Mouse (Mus musculus) frontal cortex, adult (tissue): ENCODE measurements at regions not wholly inside any gene's neighbourhood (a gene's known extent, or its start where the extent isn't known, plus 50 kb on each side); places are given as distances from the start of the nearest gene placed in this dataset.

Experiments
- ATAC-seq: cut with Nextera tagmentation; 2 replicates; pipeline ENCODE4 v1.9.2; 2017; ENCODE audit warnings: mild to moderate bottlenecking, moderate library complexity, mixed read lengths; ENCODE audit not compliant: low TSS enrichment

- no peak for ATAC-seq
These were observed 159.8 kb upstream of the Tshz3 start for GRCm38 (mm10) chr7:36538111-36538510.

- no peak for ATAC-seq
These were observed 149.9 kb upstream of the Tshz3 start for GRCm38 (mm10) chr7:36548007-36548406.

DNA sequence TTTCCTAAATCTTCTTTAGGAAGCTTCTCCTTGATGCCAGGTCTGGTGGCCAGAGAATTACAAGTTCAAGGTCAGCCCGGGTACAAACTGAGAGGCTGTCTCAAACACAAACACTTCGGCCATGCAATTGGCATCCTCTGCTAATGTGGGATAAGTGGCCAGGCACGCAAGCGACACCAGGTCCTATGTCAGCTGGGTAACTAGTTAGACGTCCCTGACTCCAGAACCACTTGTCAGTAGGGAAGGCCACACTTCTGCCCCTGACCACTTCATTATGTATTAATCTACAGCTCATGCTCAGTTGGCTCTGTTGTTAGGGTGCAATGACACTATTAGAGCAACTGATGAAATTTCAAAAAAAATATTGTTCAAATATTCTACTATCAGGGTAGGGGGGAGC lies 149.5 kb upstream of the Tshz3 start:
- no peak for ATAC-seq

DNA sequence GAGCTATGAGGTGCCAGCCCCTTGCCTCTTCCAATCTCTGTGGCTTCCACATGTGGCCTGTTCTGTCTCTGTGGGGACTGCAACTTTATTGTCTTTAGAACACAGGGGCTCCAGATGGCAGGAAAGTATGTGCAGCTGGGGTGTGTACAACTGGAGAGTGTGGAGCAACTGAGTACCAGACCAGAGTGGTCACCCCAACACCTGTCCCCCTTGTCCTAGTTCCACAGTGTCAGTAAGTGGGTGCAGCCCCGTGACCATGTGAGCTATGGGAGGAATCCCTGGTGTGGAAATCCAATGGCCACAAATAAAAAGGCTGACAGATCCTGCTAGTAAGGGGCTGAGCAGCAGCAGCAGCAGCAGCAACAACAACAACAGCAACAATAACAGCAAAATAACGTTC lies 126.9 kb upstream of the Tshz3 start:
- no peak for ATAC-seq

DNA sequence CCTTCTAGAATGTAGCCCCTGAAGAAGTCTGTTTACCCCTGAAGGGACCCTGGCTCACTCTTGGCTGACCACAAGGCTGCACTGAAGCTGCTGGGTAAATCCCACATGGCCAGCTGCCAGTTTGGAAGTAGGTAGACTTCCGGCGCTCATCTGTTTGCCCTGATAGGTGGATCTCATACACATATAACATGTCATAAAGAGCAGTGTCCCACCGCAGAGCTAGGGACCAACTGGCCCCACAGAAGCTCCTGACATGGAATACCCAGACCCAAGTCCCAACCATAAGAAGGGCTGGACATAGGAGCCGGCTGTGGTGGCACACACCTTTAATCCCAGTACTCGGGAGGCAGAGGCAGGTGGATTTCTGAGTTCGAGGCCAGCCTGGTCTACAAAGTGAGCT lies 115.8 kb upstream of the Tshz3 start:
- no peak for ATAC-seq

GRCm38 (mm10) chr7:36585014-36585413 lies 112.9 kb upstream of the Tshz3 start:
- ATAC-seq, result no peak

GRCm38 (mm10) chr7:36591496-36591895 lies 106.4 kb upstream of the Tshz3 start:
- no peak for ATAC-seq

- no peak for ATAC-seq
These were observed 101.2 kb upstream of the Tshz3 start for GRCm38 (mm10) chr7:36596630-36597301.

GRCm38 (mm10) chr7:36605026-36605698 lies 92.8 kb upstream of the Tshz3 start:
- no peak for ATAC-seq

DNA sequence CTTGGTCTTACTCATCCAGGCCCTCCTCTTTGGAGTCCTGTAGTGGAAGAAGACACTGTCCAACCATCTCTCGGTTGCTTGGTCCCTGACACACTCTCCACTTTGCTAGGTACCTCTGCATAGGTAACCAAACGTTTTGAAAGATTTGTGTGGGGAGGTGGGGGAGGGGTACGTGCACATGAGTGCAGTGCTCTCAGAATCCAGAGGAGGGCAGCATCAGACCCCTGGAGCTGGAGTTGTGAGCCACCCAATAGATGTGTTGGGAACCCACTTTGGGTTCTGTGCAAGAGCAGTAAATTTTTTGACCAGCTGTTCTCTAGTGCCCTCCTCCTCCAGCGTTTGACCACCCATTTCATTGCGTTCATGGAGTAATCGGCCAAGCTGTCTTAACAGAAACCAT lies 77.7 kb upstream of the Tshz3 start:
- ATAC-seq, result no peak

GRCm38 (mm10) chr7:36644252-36644651 lies 53.7 kb upstream of the Tshz3 start:
- no peak for ATAC-seq
